Mouse (Mus musculus) frontal cortex, postnatal 10 days (tissue): ENCODE measurements around the gene Dnah8.

Experiments used
- DNase-seq, 2 experiments: peaks; one replicate each; pipeline ENCODE4 v3.0.0; 2022; ENCODE audit warnings: low spot score in 2 of 2, mixed read lengths in 1 of 2

Dnah8 gene

GRCm38 (mm10) chr17:30749391-30749790 is 125.2 kb downstream of the Dnah8 start:
- no peak for DNase-seq

- DNase-seq, result no peak
Measured at GRCm38 (mm10) chr17:30750269-30750668, 126.1 kb downstream of the Dnah8 start.

GRCm38 (mm10) chr17:30752370-30752818 is 128.2 kb downstream of the Dnah8 start:
- peak; percentile 56 to 59 for DNase-seq

GRCm38 (mm10) chr17:30753201-30753600 is 129.0 kb downstream of the Dnah8 start:
- no peak for DNase-seq

- DNase-seq, result no peak
Measured at GRCm38 (mm10) chr17:30756771-30757170, 132.6 kb downstream of the Dnah8 start.

- no peak for DNase-seq
Measured at GRCm38 (mm10) chr17:30760307-30760706, 136.2 kb downstream of the Dnah8 start.

GRCm38 (mm10) chr17:30764276-30764675 is 140.1 kb downstream of the Dnah8 start:
- DNase-seq, result no peak

- DNase-seq, result no peak
Measured at GRCm38 (mm10) chr17:30774416-30774815, 150.3 kb downstream of the Dnah8 start.

- no peak for DNase-seq
Measured at GRCm38 (mm10) chr17:30775096-30775495, 150.9 kb downstream of the Dnah8 start.

- DNase-seq, result no peak
Measured at GRCm38 (mm10) chr17:30781046-30781445, 156.9 kb downstream of the Dnah8 start.

GRCm38 (mm10) chr17:30782286-30782685 is 158.1 kb downstream of the Dnah8 start:
- no peak for DNase-seq

GRCm38 (mm10) chr17:30788361-30788760 is 164.2 kb downstream of the Dnah8 start:
- DNase-seq, result no peak

- DNase-seq, result no peak
Measured at GRCm38 (mm10) chr17:30790816-30791215, 166.7 kb downstream of the Dnah8 start.

GRCm38 (mm10) chr17:30792396-30792795 is 168.2 kb downstream of the Dnah8 start:
- no peak for DNase-seq

- DNase-seq, result no peak
Measured at GRCm38 (mm10) chr17:30796616-30797015, 172.5 kb downstream of the Dnah8 start.

- DNase-seq, result no peak
Measured at GRCm38 (mm10) chr17:30800261-30800985, 176.3 kb downstream of the Dnah8 start.

GRCm38 (mm10) chr17:30803668-30804067 is 179.5 kb downstream of the Dnah8 start:
- no peak for DNase-seq

GRCm38 (mm10) chr17:30804955-30805354 is 180.8 kb downstream of the Dnah8 start:
- no peak for DNase-seq

- no peak for DNase-seq
Measured at GRCm38 (mm10) chr17:30805511-30806059, 181.4 kb downstream of the Dnah8 start.

GRCm38 (mm10) chr17:30808866-30809660 is 184.9 kb downstream of the Dnah8 start:
- DNase-seq, result no peak

GRCm38 (mm10) chr17:30809926-30810660 is 185.9 kb downstream of the Dnah8 start:
- DNase-seq, result no peak

GRCm38 (mm10) chr17:30818543-30818942 is 194.4 kb downstream of the Dnah8 start:
- no peak for DNase-seq
